Mouse (Mus musculus) 3134 (cell line): ENCODE results near the gene Wfdc5.

Experiments
- DNase-seq: peaks from one replicate; pipeline ENCODE4 v3.0.0-alpha.2; 2011; ENCODE audit warnings: low spot score; ENCODE audit not compliant: insufficient read length; ENCODE audit errors: extremely low read depth

Wfdc5 gene

GRCm38 (mm10) chr2:164134563-164134962 lies 48.0 kb downstream of the Wfdc5 start:
- DNase-seq = no peak

DNA sequence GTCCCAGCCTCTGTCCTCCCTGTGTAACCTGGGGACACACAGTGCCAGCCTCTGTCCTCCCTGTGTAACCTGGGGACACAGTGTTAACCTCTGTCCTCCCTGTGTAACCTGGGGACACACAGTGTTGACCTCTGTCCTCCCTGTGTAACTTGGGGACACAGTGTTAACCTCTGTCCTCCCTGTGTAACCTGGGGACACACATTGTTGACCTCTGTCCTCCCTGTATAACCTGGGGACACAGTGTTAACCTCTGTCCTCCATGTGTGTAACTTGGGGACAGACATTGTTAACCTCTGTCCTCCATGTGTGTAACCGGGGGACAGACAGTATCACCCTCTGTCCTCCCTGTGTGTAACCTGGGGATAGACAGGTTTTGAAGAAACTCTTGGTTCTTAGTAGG lies 51.0 kb downstream of the Wfdc5 start:
- DNase-seq = no peak

- no peak for DNase-seq
These were observed 53.7 kb downstream of the Wfdc5 start for GRCm38 (mm10) chr2:164128576-164129411.

DNA sequence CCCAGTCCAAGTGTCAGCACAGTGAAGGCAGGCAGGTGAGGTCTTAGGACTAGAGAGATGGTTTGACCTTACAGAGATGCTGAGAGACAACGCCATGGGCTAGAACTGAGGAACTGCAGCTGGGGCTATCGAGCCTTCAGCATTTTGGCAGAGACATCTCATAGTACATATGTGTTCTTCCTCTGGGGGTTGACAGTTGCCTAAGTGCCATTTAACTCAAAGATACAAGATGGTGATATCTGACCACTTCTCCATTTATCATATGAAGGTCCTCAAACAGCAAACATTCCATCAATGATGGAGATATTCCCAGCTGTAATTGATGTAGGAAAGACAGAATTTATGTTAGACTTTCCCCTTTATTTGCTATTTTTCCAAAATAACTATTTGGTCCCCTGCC lies 55.2 kb downstream of the Wfdc5 start:
- DNase-seq = no peak

DNA sequence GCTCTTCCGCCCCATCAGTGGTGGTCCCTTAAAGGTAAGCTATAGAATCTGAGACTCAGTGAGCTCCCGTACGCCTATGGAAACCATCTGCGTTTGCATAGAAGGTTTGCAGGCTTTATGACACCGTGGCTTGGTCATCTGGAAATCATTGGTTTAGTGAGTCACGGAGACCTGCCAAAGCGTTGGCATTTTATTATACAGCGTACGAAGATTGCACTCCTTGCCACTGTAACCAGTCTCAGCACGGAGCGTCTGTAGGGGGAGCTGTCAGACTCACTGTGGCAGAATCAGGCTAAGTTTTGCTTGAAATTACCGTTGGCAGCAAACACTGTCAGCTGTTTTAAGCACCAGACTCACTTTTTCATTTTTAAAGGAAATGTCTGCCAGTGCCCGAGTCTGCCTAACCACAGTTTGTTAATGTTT lies 56.0 kb downstream of the Wfdc5 start:
- no peak for DNase-seq
